Comparison of ENCODE assay signal across 16 mouse cellular contexts in genomic region chr10:12836048-12836816, GRCm38 (mm10). TPM values are rescaled to one million over a fixed set of nuclear protein-coding genes. Genes with fewer than 3 reads are reported as not detected.
DNase-seq lines count a peak whose midpoint lies in the region; ATAC-seq lines count a peak whose summit lies in the region.
"Had no signal": no experiment of that assay in that cellular context is flagged by ENCODE, and none has a peak within 500 bp of the region (broad histone marks: within the 10 kb centered on the region; RNA-seq: fewer than 3 reads in every experiment).

No protein-coding gene starts in this region.

- no peak overlapping the region for H3K9ac ChIP-seq in neural tube, embryonic 15.5 days (replicated peaks)
- H3K9ac ChIP-seq: embryonic facial prominence, embryonic 12.5 days; hindbrain, embryonic 14.5 days had no signal

- H3K4me1 ChIP-seq in brown adipose tissue, adult 24 weeks (ENCODE audit: control insufficient read depth, insufficient read depth, insufficient read length, low read length): peaks cover 32% of the 10 kb centered on the region
- 0 out of 2 replicates have a peak, but pooled peaks cover 2% of the 10 kb centered on the region for H3K4me1 ChIP-seq in neural tube, embryonic 15.5 days
- H3K4me1 ChIP-seq: embryonic facial prominence, embryonic 12.5 days had no signal

- ATAC-seq in monocyte, adult 5-6 weeks (replicated peaks; ENCODE audit: insufficient number of reproducible peaks, low FRiP score, low TSS enrichment, poor library complexity, severe bottlenecking): peak; percentile 73
- ATAC-seq in neural tube, embryonic 15.5 days (ENCODE audit: low FRiP score): no peak
- ATAC-seq: intestine, postnatal 0 days had no signal

- H3K4me2 ChIP-seq in neural tube, embryonic 15.5 days: no peak overlapping the region
- H3K4me2 ChIP-seq: embryonic facial prominence, embryonic 12.5 days; heart, embryonic 11.5 days; hindbrain, embryonic 14.5 days had no signal

- 91% methylated on average over 14 of the region's 14 CpGs for WGBS in neural tube, embryonic 15.5 days

- no peaks in the 10 kb centered on the region for H3K9me3 ChIP-seq in neural tube, embryonic 15.5 days (replicated peaks)
- H3K9me3 ChIP-seq: embryonic facial prominence, embryonic 12.5 days had no signal

- H3K27ac ChIP-seq in brown adipose tissue, adult 24 weeks (replicated peaks; ENCODE audit: low read depth, low read length): peak overlapping the region; percentile 88
- H3K27ac ChIP-seq in neural tube, embryonic 15.5 days (replicated peaks): no peak overlapping the region
- H3K27ac ChIP-seq: embryonic facial prominence, embryonic 12.5 days; hindbrain, embryonic 14.5 days had no signal

- H3K36me3 ChIP-seq in neural tube, embryonic 15.5 days: no peaks in the 10 kb centered on the region
- H3K36me3 ChIP-seq: embryonic facial prominence, embryonic 12.5 days had no signal

- H3K4me3 ChIP-seq in brown adipose tissue, adult 24 weeks (ENCODE audit: insufficient read depth, low read depth, low read length): no peak overlapping the region
- no peak overlapping the region for H3K4me3 ChIP-seq in neural tube, embryonic 15.5 days (replicated peaks)
- H3K4me3 ChIP-seq: embryonic facial prominence, embryonic 12.5 days had no signal

- H3K27me3 ChIP-seq in neural tube, embryonic 15.5 days (replicated peaks): no peaks in the 10 kb centered on the region
- H3K27me3 ChIP-seq: embryonic facial prominence, embryonic 12.5 days had no signal

- DNase-seq in cerebellum, adult 9-11 months: peak; percentile 51
- no peak for DNase-seq in cerebellum, postnatal 14 days
- DNase-seq in kidney, postnatal 10 days: peak; percentile 34
- no peak for DNase-seq in kidney, adult 18-20 months
- DNase-seq: adrenal gland, adult 8-10 months; gastrocnemius, postnatal 10 days; layer of hippocampus, adult 9-11 months; right cerebral cortex, adult 18-20 months; thymus, postnatal 4 days had no signal

RNA-seq across cellular contexts. Expression of gene Utrn, which starts 32.9 kb away (rescaled TPM):
- polyA plus RNA-seq in brown adipose tissue, adult 24 weeks (2012; ENCODE audit: insufficient read depth, insufficient read length, missing spikeins): 27.9 and 42.7 TPM in 2 replicates
- 61.8 to 169 TPM (median 72.5 TPM) in 3 replicates for total RNA-seq in monocyte, adult 5-6 weeks (2017)
- 27.5 and 36.5 TPM in 2 replicates for polyA plus RNA-seq in neural tube, embryonic 15.5 days (2015; fragmentation: Nextera tagmentation; extraction: Ambion mirVana)

Comparison
In these comparisons a context has a peak if more than half of its experiments do, and no peak if none do; other contexts are left out.
1. DNase-seq: peak in cerebellum, adult 9-11 months (single experiment) and kidney, postnatal 10 days (single experiment); none in cerebellum, postnatal 14 days (0 of 2) and kidney, adult 18-20 months (single experiment).